Mouse (Mus musculus) hindbrain, postnatal 0 days (tissue): ENCODE data around the gene Mprip. TPM values are rescaled to one million over a fixed set of nuclear protein-coding genes. Genes with fewer than 3 reads are reported as not detected.

Experiments
- ATAC-seq: fragments of 200-750 bp; cut with Nextera tagmentation; 2 replicates; pipeline ENCODE4 v1.8.0; 2017; ENCODE audit warnings: mild to moderate bottlenecking, moderate TSS enrichment, moderate library complexity
- DNase-seq: peaks from one replicate; pipeline ENCODE4 v3.0.0-alpha.2; 2015; ENCODE audit warnings: low spot score
- H3K27ac ChIP-seq: fragments of 300-500 bp; sonication (generic); 2 replicates; pipeline ENCODE4 v1.5.1; 2014; ENCODE audit warnings: mild to moderate bottlenecking
- H3K27me3 ChIP-seq: fragments of 300-500 bp; sonication (generic); 2 replicates; pipeline ENCODE4 v1.6.1; 2014; ENCODE audit warnings: low read length, mixed read lengths; ENCODE audit not compliant: insufficient read depth
- H3K36me3 ChIP-seq: fragments of 300-500 bp; sonication (generic); 2 replicates; pipeline ENCODE4 v1.6.1; 2014; ENCODE audit warnings: low read length, mixed read lengths; ENCODE audit not compliant: insufficient read depth
- H3K4me1 ChIP-seq: fragments of 300-500 bp; sonication (generic); 2 replicates; pipeline ENCODE4 v1.6.1; 2014; ENCODE audit warnings: antibody characterized with exemption, low read length, mixed read lengths; ENCODE audit not compliant: insufficient read depth
- H3K4me2 ChIP-seq: fragments of 300-500 bp; sonication (generic); 2 replicates; pipeline ENCODE4 v1.6.1; 2014; ENCODE audit warnings: low read depth, mild to moderate bottlenecking, low read length, moderate library complexity, mixed read lengths
- H3K4me3 ChIP-seq: fragments of 300-500 bp; sonication (generic); 2 replicates; pipeline ENCODE4 v1.5.1; 2014; ENCODE audit warnings: low read length
- H3K9ac ChIP-seq: fragments of 300-500 bp; sonication (generic); replicated peaks from 2 replicates; pipeline ENCODE4 v1.6.1; 2014; ENCODE audit warnings: mild to moderate bottlenecking, low read length, moderate library complexity, mixed read lengths
- H3K9me3 ChIP-seq: fragments of 300-500 bp; sonication (generic); 2 replicates; pipeline ENCODE4 v1.6.1; 2016; ENCODE audit warnings: low read length, mixed read lengths
- CTCF ChIP-seq: IDR thresholded peaks from 2 replicates; pipeline ENCODE4 v1.5.1; 2016; ENCODE audit warnings: antibody characterized with exemption, control low read depth, low read depth
- WGBS: fragments of 180-500 bp; shearing (Covaris S2); extraction: QIAGEN DNeasy Blood & Tissue Kit; methylation state at CpG from one replicate; pipeline ENCODE4 v1.1.7; 2014; 5-methylcytosine and 5-hydroxymethylcytosine counted together
- polyA plus RNA-seq: library from polyadenylated mRNA; unstranded; fragments of >200 nt; fragmentation: Nextera tagmentation; extraction: Ambion mirVana; gene quantifications from 2 replicates; pipeline ENCODE4 v1.2.1, GENCODE M21; 2015
- total RNA-seq: library from RNA; depleted of rRNA; stranded (reverse); fragments of >200 nt; gene quantifications from 2 replicates; pipeline ENCODE4 v1.2.3, GENCODE M21; 2014

Mprip gene
- total and polyA plus RNA-seq, 2 experiments from 2014 or later: 57.8 to 149 TPM

- Histone ChIP-seq H3K4me2 (no peak overlapping the region), H3K27me3 (no peaks in the 10 kb centered on the region), H3K4me3 (no peak overlapping the region), H3K27ac (no peak overlapping the region), H3K36me3 (peaks cover 47% of the 10 kb centered on the region), H3K9ac (no peak overlapping the region), H3K4me1 (no peaks in the 10 kb centered on the region), H3K9me3 (no peaks in the 10 kb centered on the region)
- ATAC-seq (no peak), DNase-seq (no peak)
- WGBS: 95% methylated on average over 12 of the region's 12 CpGs
- TF ChIP-seq CTCF: no peak
Observed at GRCm38 (mm10) chr11:59737250-59737649, 76.1 kb downstream of the Mprip start.

- H3K36me3 ChIP-seq: peaks cover 70% of the 10 kb centered on the region
- no peaks in the 10 kb centered on the region for H3K27me3 ChIP-seq
- TF ChIP-seq CTCF: no peak
- H3K4me1 ChIP-seq: no peaks in the 10 kb centered on the region
- no peak overlapping the region for H3K27ac ChIP-seq
- no peak for ATAC-seq
- H3K9me3 ChIP-seq: no peaks in the 10 kb centered on the region
- H3K4me3 ChIP-seq: no peak overlapping the region
- DNase-seq: no peak
- H3K9ac ChIP-seq: no peak overlapping the region
- H3K4me2 ChIP-seq: no peak overlapping the region
- 89% methylated on average over 2 of the region's 2 CpGs for WGBS
Observed at GRCm38 (mm10) chr11:59739996-59740395, 78.9 kb downstream of the Mprip start.

DNA sequence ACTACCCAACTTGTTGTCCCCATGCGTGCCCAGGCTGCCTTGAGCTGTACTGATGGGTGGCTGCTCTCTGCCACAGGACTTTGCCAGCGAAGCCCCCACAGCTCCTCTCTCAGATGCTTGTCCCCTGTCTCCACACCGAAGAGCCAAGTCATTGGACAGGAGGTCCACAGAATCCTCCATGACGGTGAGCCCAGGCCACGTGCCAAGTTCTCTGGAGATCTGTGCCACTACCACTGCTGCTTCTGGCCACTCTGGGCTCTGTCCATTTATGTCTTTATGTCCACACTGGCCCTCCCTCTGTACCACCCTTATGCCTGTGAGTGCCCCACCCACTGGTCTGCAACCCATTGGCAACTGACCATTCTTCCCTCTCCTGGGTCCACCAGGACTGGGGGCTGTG is 80.8 kb downstream of the Mprip start:
- Histone ChIP-seq H3K9me3 (no peaks in the 10 kb centered on the region), H3K9ac (no peak overlapping the region), H3K27me3 (no peaks in the 10 kb centered on the region), H3K27ac (no peak overlapping the region), H3K4me1 (no peaks in the 10 kb centered on the region), H3K36me3 (peaks cover 76% of the 10 kb centered on the region), H3K4me3 (no peak overlapping the region), H3K4me2 (no peak overlapping the region)
- no peak for ATAC-seq
- no peak for DNase-seq
- WGBS: 96% methylated on average over 5 of the region's 5 CpGs
- TF ChIP-seq CTCF: no peak

DNA sequence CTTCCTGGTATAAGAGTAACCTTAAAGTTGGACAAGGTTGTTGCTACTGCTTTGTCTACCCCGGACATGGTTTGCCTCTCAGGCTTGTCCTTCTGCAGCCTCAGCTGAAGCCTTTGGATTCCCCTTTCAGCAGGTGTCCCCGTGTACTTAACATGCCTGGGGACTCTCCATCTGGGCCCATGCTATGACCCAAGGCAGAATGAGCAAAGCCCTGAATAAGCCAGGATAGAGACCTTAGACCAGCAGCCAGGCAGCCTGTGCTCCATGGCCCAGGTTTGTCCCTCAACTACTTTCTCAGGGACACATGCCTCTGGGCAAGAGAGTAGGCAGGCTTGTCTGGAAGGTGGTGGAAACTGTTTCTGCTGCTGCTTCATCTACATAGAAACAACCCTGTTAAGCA is 82.2 kb downstream of the Mprip start:
- Histone ChIP-seq H3K4me3 (no peak overlapping the region), H3K9me3 (no peaks in the 10 kb centered on the region), H3K4me1 (no peaks in the 10 kb centered on the region), H3K9ac (no peak overlapping the region), H3K27me3 (no peaks in the 10 kb centered on the region), H3K4me2 (no peak overlapping the region), H3K36me3 (peaks cover 64% of the 10 kb centered on the region), H3K27ac (no peak overlapping the region)
- ATAC-seq (no peak), DNase-seq (no peak)
- TF ChIP-seq CTCF: no peak
- 96% methylated on average over 2 of the region's 2 CpGs for WGBS

- 100% methylated on average over 1 of the region's 1 CpGs for WGBS
- DNase-seq (no peak), ATAC-seq (no peak)
- Histone ChIP-seq H3K36me3 (peaks cover 62% of the 10 kb centered on the region), H3K4me3 (no peak overlapping the region), H3K27ac (no peak overlapping the region), H3K9me3 (no peaks in the 10 kb centered on the region), H3K4me1 (no peaks in the 10 kb centered on the region), H3K4me2 (no peak overlapping the region), H3K9ac (no peak overlapping the region), H3K27me3 (no peaks in the 10 kb centered on the region)
- TF ChIP-seq CTCF: no peak
Observed at GRCm38 (mm10) chr11:59743712-59744111, 82.6 kb downstream of the Mprip start.

DNA sequence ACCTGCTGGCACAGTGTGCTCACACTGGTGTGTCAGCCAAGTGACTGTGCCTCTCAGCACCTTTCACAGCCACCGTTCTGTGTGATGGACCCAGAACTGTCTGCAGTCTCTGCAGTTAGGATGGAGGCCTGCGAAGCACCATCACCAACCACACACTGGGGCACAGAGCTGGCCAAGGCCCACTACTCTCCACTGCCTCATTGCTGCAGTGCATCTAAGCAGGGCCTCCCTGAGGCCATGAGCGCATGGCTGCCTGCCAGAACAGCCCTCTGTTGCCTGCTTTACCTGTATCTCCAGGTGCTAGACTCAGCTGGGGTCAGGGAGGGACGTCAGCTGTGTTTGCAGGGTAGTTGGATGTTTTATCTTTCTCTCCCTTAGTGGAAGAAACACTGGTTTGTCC is 83.3 kb downstream of the Mprip start:
- no peak for TF ChIP-seq CTCF
- Histone ChIP-seq H3K9ac (no peak overlapping the region), H3K4me3 (no peak overlapping the region), H3K27me3 (no peaks in the 10 kb centered on the region), H3K36me3 (peaks cover 59% of the 10 kb centered on the region), H3K4me1 (no peaks in the 10 kb centered on the region), H3K27ac (no peak overlapping the region), H3K9me3 (no peaks in the 10 kb centered on the region), H3K4me2 (no peak overlapping the region)
- ATAC-seq (no peak), DNase-seq (no peak)
- 92% methylated on average over 4 of the region's 4 CpGs for WGBS

GRCm38 (mm10) chr11:59745851-59746250 is 84.7 kb downstream of the Mprip start:
- no peak overlapping the region for H3K9ac ChIP-seq
- 88% methylated on average over 5 of the region's 5 CpGs for WGBS
- H3K36me3 ChIP-seq: peaks cover 52% of the 10 kb centered on the region

More at GRCm38 (mm10) chr11:59745851-59746250, 84.7 kb downstream of the Mprip start:
- DNase-seq: no peak
- H3K4me3 ChIP-seq: no peak overlapping the region
- no peaks in the 10 kb centered on the region for H3K27me3 ChIP-seq
- no peak for TF ChIP-seq CTCF
- no peaks in the 10 kb centered on the region for H3K4me1 ChIP-seq
- no peaks in the 10 kb centered on the region for H3K9me3 ChIP-seq
- no peak for ATAC-seq
- H3K4me2 ChIP-seq: no peak overlapping the region
- no peak overlapping the region for H3K27ac ChIP-seq
